Mouse (Mus musculus): ENCODE data around the gene Vmn2r48. TPM values are rescaled to one million over a fixed set of nuclear protein-coding genes. Genes with fewer than 3 reads are reported as not detected.
"Not testable (repeated sequence)": the region's sequence is repeated elsewhere in the genome, so short reads cannot be mapped to it uniquely, and the experiment has no call there.

The Vmn2r48 gene
- polyA plus RNA-seq (2015; fragmentation: Nextera tagmentation; extraction: Ambion mirVana), result not detected in 2 replicates

GRCm38 (mm10) chr7:9953485-9953884 is at the start of gene Vmn2r48:
Vmn2r48 (minus strand) TSS chr7:9953585.
- not testable (repeated sequence) for H3K4me2 ChIP-seq (replicated peaks); H3K4me3 ChIP-seq (replicated peaks); H3K4me1 ChIP-seq; H3K36me3 ChIP-seq; H3K9ac ChIP-seq; H3K27ac ChIP-seq (replicated peaks); H3K9me3 ChIP-seq (replicated peaks); H3K27me3 ChIP-seq; ATAC-seq (ENCODE audit: insufficient number of reproducible peaks, low FRiP score, low TSS enrichment, low read depth)
- WGBS, result 79% methylated on average over 2 of the region's 2 CpGs

GRCm38 (mm10) chr7:9992157-9992556 is 38.8 kb upstream of the Vmn2r48 start, which contains the start of gene Vmn2r49:
Vmn2r49 (minus strand) TSS chr7:9992257.
- not testable (repeated sequence) for ATAC-seq (ENCODE audit: insufficient number of reproducible peaks, low FRiP score, low TSS enrichment, low read depth); H3K9ac ChIP-seq; H3K9me3 ChIP-seq (replicated peaks); H3K27ac ChIP-seq (replicated peaks); H3K4me1 ChIP-seq; H3K27me3 ChIP-seq; H3K4me3 ChIP-seq (replicated peaks); H3K36me3 ChIP-seq; H3K4me2 ChIP-seq (replicated peaks)
- WGBS, result 70% methylated on average over 2 of the region's 2 CpGs

Other genes starting within 250 kb of the Vmn2r48 start
- gene Vmn2r46, start 183.0 kb downstream of the Vmn2r48 start, polyA plus RNA-seq (2015; fragmentation: Nextera tagmentation; extraction: Ambion mirVana), result not detected in 2 replicates
- gene Vmn2r47, start 112.3 kb downstream of the Vmn2r48 start, polyA plus RNA-seq (2015; fragmentation: Nextera tagmentation; extraction: Ambion mirVana), result not detected in 2 replicates
- gene Vmn2r49, start 38.7 kb upstream of the Vmn2r48 start, polyA plus RNA-seq (2015; fragmentation: Nextera tagmentation; extraction: Ambion mirVana), result not detected in 2 replicates
- gene Vmn2r50, start 99.7 kb upstream of the Vmn2r48 start, polyA plus RNA-seq (2015; fragmentation: Nextera tagmentation; extraction: Ambion mirVana), result not detected in 2 replicates
- not detected in 2 replicates for gene Vmn2r51, start 152.2 kb upstream of the Vmn2r48 start, polyA plus RNA-seq (2015; fragmentation: Nextera tagmentation; extraction: Ambion mirVana)
- gene Vmn2r52, start 223.0 kb upstream of the Vmn2r48 start, polyA plus RNA-seq (2015; fragmentation: Nextera tagmentation; extraction: Ambion mirVana), result not detected in 2 replicates

Measured in embryonic facial prominence, embryonic 15.5 days (tissue).